Mouse (Mus musculus): ENCODE measurements around the gene Svs2. TPM values are rescaled to one million over a fixed set of nuclear protein-coding genes. Genes with fewer than 3 reads are reported as not detected.

Gene Svs2
- polyA plus RNA-seq, 1 experiment from 2014 or later = not detected

- WGBS = 21% methylated on average over 5 of the region's 5 CpGs
- DNase-seq (ENCODE audit: low spot score) = no peak
Observed at GRCm38 (mm10) chr2:164188722-164189121, 49.5 kb downstream of the Svs2 start.

More at GRCm38 (mm10) chr2:164188722-164189121, 49.5 kb downstream of the Svs2 start:
- no peak for ATAC-seq (replicated peaks; ENCODE audit: low FRiP score)
- Histone ChIP-seq H3K9me3 (ENCODE audit: control insufficient read depth, low read length) (no peaks in the 10 kb centered on the region), H3K27me3 (replicated peaks; ENCODE audit: control insufficient read depth, insufficient read depth, low read length) (no peaks in the 10 kb centered on the region), H3K27ac (ENCODE audit: low read depth, low read length) (no peak overlapping the region), H3K4me1 (replicated peaks; ENCODE audit: control insufficient read depth, insufficient read depth, low read length) (no peaks in the 10 kb centered on the region), H3K9ac (ENCODE audit: low read depth, low read length) (no peak overlapping the region), H3K4me2 (no peak overlapping the region), H3K4me3 (ENCODE audit: low read depth, low read length) (no peak overlapping the region), H3K36me3 (ENCODE audit: control insufficient read depth, insufficient read depth, low read length) (no peaks in the 10 kb centered on the region)

Other genes starting within 250 kb of the Svs2 start
- 228 and 233 TPM in 2 replicates for gene Ywhab, start 243.5 kb downstream of the Svs2 start, polyA plus RNA-seq (2014; fragmentation: Nextera tagmentation; extraction: Ambion mirVana)
- gene Pabpc1l, start 213.0 kb downstream of the Svs2 start, polyA plus RNA-seq (2014; fragmentation: Nextera tagmentation; extraction: Ambion mirVana) = 0.78 and 1.2 TPM in 2 replicates
- 30.2 and 32.1 TPM in 2 replicates for gene Stk4, start 168.1 kb downstream of the Svs2 start, polyA plus RNA-seq (2014; fragmentation: Nextera tagmentation; extraction: Ambion mirVana)
- 57.1 and 58.0 TPM in 2 replicates for gene Tomm34, start 167.3 kb downstream of the Svs2 start, polyA plus RNA-seq (2014; fragmentation: Nextera tagmentation; extraction: Ambion mirVana)
- 0.06 TPM in 1 of 2 replicates, not detected in the other for gene Kcns1, start 67.4 kb downstream of the Svs2 start, polyA plus RNA-seq (2014; fragmentation: Nextera tagmentation; extraction: Ambion mirVana)
- not detected in 2 replicates for gene Wfdc5, start 55.7 kb downstream of the Svs2 start, polyA plus RNA-seq (2014; fragmentation: Nextera tagmentation; extraction: Ambion mirVana)
- not detected in 2 replicates for gene Wfdc12, start 47.9 kb downstream of the Svs2 start, polyA plus RNA-seq (2014; fragmentation: Nextera tagmentation; extraction: Ambion mirVana)
- not detected in 2 replicates for gene Wfdc15a, start 38.3 kb downstream of the Svs2 start, polyA plus RNA-seq (2014; fragmentation: Nextera tagmentation; extraction: Ambion mirVana)
- gene Wfdc15b, start 16.8 kb downstream of the Svs2 start, polyA plus RNA-seq (2014; fragmentation: Nextera tagmentation; extraction: Ambion mirVana) = not detected in 2 replicates
- gene Svs3b, start 18.2 kb upstream of the Svs2 start, polyA plus RNA-seq (2014; fragmentation: Nextera tagmentation; extraction: Ambion mirVana) = not detected in 2 replicates
- gene Svs4, start 40.0 kb upstream of the Svs2 start, polyA plus RNA-seq (2014; fragmentation: Nextera tagmentation; extraction: Ambion mirVana) = not detected in 2 replicates
- gene Svs3a, start 50.8 kb upstream of the Svs2 start, polyA plus RNA-seq (2014; fragmentation: Nextera tagmentation; extraction: Ambion mirVana) = not detected in 2 replicates
- not detected in 2 replicates for gene Svs6, start 78.3 kb upstream of the Svs2 start, polyA plus RNA-seq (2014; fragmentation: Nextera tagmentation; extraction: Ambion mirVana)
- not detected in 2 replicates for gene Svs5, start 94.3 kb upstream of the Svs2 start, polyA plus RNA-seq (2014; fragmentation: Nextera tagmentation; extraction: Ambion mirVana)
- 9.4 and 11.6 TPM in 2 replicates for gene Slpi, start 150.6 kb upstream of the Svs2 start, polyA plus RNA-seq (2014; fragmentation: Nextera tagmentation; extraction: Ambion mirVana)
- 0.04 and 0.12 TPM in 2 replicates for gene Rbpjl, start 164.7 kb upstream of the Svs2 start, polyA plus RNA-seq (2014; fragmentation: Nextera tagmentation; extraction: Ambion mirVana)
- gene Matn4, start 166.7 kb upstream of the Svs2 start, polyA plus RNA-seq (2014; fragmentation: Nextera tagmentation; extraction: Ambion mirVana) = 0.14 and 0.32 TPM in 2 replicates
- 38.9 and 39.2 TPM in 2 replicates for gene Sdc4, start 205.4 kb upstream of the Svs2 start, polyA plus RNA-seq (2014; fragmentation: Nextera tagmentation; extraction: Ambion mirVana)
- gene Sys1, start 218.5 kb upstream of the Svs2 start, polyA plus RNA-seq (2014; fragmentation: Nextera tagmentation; extraction: Ambion mirVana) = 49.1 and 52.8 TPM in 2 replicates
- gene Gm20458, start 222.5 kb upstream of the Svs2 start, polyA plus RNA-seq (2014; fragmentation: Nextera tagmentation; extraction: Ambion mirVana) = 4.4 and 7.4 TPM in 2 replicates
- gene Trp53tg5, start 235.3 kb upstream of the Svs2 start, polyA plus RNA-seq (2014; fragmentation: Nextera tagmentation; extraction: Ambion mirVana) = not detected in 2 replicates
- 2.1 TPM in 2 replicates for gene Dbndd2, start 247.6 kb upstream of the Svs2 start, polyA plus RNA-seq (2014; fragmentation: Nextera tagmentation; extraction: Ambion mirVana)